Mouse (Mus musculus): ENCODE data around the gene Kcnh1. TPM values are rescaled to one million over a fixed set of nuclear protein-coding genes. Genes with fewer than 3 reads are reported as not detected.

Kcnh1 gene
- polyA plus RNA-seq, 1 experiment = 30.9 TPM

- no peak for TF ChIP-seq CTCF (IDR thresholded peaks at IDR 0.05; ENCODE audit: extremely low read depth, insufficient read depth, low read length)
- peak; percentile 46 for TF ChIP-seq POLR2A (IDR thresholded peaks at IDR 0.05; ENCODE audit: extremely low read depth, insufficient read depth, low read length)
- H3K27ac ChIP-seq (ENCODE audit: insufficient read depth, low read length) = no peak overlapping the region
- peaks cover 11% of the 10 kb centered on the region for H3K4me1 ChIP-seq (ENCODE audit: control insufficient read depth, insufficient read depth, low read length)
- peak overlapping the region; percentile 92 for H3K4me3 ChIP-seq (ENCODE audit: insufficient read depth, low read length)
These were observed 3.1 kb downstream of the Kcnh1 start for GRCm38 (mm10) chr1:192193656-192194055.

- TF ChIP-seq CTCF (IDR thresholded peaks at IDR 0.05; ENCODE audit: extremely low read depth, insufficient read depth, low read length) (no peak), POLR2A (IDR thresholded peaks at IDR 0.05; ENCODE audit: extremely low read depth, insufficient read depth, low read length) (no peak)
- Histone ChIP-seq H3K4me3 (ENCODE audit: insufficient read depth, low read length) (no peak overlapping the region), H3K27ac (ENCODE audit: insufficient read depth, low read length) (no peak overlapping the region), H3K4me1 (ENCODE audit: control insufficient read depth, insufficient read depth, low read length) (peaks cover 13% of the 10 kb centered on the region)
These were observed 6.9 kb downstream of the Kcnh1 start for GRCm38 (mm10) chr1:192197495-192197894.

DNA sequence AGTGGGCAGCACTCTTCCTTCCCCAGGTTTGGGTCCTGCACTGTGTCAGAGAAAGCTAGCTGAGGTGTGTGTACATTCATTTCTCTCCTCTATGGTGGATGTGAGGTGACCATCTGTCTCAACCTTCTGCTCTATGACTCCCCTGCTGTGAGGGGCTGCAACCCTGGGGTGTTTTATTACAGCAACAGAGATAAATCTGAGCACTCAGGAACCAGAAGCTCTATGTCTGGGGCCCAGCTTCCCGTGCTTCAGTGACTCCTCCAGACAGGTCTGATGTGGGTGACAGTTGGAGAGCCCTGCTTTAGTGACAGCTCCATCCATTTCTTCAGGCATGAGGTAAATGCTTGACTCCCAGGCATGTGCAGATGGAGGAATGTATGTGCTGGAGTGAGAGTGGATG lies 12.4 kb downstream of the Kcnh1 start:
- Histone ChIP-seq H3K27ac (ENCODE audit: insufficient read depth, low read length) (no peak overlapping the region), H3K4me1 (ENCODE audit: control insufficient read depth, insufficient read depth, low read length) (peaks cover 8% of the 10 kb centered on the region), H3K4me3 (ENCODE audit: insufficient read depth, low read length) (no peak overlapping the region)
- TF ChIP-seq CTCF (IDR thresholded peaks at IDR 0.05; ENCODE audit: extremely low read depth, insufficient read depth, low read length) (no peak), POLR2A (IDR thresholded peaks at IDR 0.05; ENCODE audit: extremely low read depth, insufficient read depth, low read length) (no peak)

DNA sequence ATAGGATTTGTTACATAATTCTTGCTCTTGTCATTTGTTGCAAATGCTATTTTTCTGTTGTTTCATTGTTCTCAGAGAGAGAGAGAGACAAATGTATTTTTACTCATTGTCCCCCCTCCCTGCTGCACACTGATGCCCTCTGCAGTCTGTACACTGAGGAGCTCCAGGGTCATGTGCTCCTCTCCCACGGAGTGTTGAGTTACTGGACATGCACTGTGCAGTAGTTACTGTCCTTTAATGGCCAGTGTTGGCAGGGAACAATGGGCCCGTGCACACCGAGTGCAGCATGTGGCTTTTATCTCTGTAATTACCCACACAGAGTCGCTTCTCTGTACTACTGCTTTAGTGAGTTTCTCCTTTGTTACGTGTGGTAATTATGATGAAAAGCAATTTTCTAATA lies 17.4 kb downstream of the Kcnh1 start:
- Histone ChIP-seq H3K4me1 (ENCODE audit: control insufficient read depth, insufficient read depth, low read length) (no peaks in the 10 kb centered on the region), H3K27ac (ENCODE audit: insufficient read depth, low read length) (no peak overlapping the region), H3K4me3 (ENCODE audit: insufficient read depth, low read length) (no peak overlapping the region)
- TF ChIP-seq CTCF (IDR thresholded peaks at IDR 0.05; ENCODE audit: extremely low read depth, insufficient read depth, low read length) (no peak), POLR2A (IDR thresholded peaks at IDR 0.05; ENCODE audit: extremely low read depth, insufficient read depth, low read length) (no peak)

- no peak overlapping the region for H3K27ac ChIP-seq (ENCODE audit: insufficient read depth, low read length)
- H3K4me3 ChIP-seq (ENCODE audit: insufficient read depth, low read length) = no peak overlapping the region
- no peaks in the 10 kb centered on the region for H3K4me1 ChIP-seq (ENCODE audit: control insufficient read depth, insufficient read depth, low read length)
- no peak for TF ChIP-seq CTCF (IDR thresholded peaks at IDR 0.05; ENCODE audit: extremely low read depth, insufficient read depth, low read length)
- TF ChIP-seq POLR2A (IDR thresholded peaks at IDR 0.05; ENCODE audit: extremely low read depth, insufficient read depth, low read length) = no peak
These were observed 21.9 kb downstream of the Kcnh1 start for GRCm38 (mm10) chr1:192212448-192212847.

DNA sequence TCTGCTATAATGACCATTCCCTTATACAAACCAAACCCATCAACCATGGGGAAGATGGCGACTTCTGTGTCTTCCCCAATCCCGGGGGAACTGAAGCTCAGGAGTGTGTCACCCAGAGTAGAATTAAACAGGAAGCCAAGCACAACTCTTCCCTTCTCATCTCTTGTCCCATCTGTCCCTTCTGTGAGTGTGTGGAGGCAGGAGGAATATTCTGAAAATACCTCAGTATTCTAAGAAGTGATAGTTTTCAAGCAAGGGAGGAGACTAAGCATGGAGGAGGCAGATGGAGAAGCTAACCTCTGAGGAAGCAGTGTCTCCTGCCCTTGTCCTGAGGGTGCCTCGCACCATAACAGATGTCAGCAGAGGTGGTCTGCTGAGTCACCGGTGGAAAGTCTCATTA lies 24.1 kb downstream of the Kcnh1 start:
- TF ChIP-seq POLR2A (IDR thresholded peaks at IDR 0.05; ENCODE audit: extremely low read depth, insufficient read depth, low read length) (no peak), CTCF (IDR thresholded peaks at IDR 0.05; ENCODE audit: extremely low read depth, insufficient read depth, low read length) (no peak)
- Histone ChIP-seq H3K4me1 (ENCODE audit: control insufficient read depth, insufficient read depth, low read length) (peaks cover 3% of the 10 kb centered on the region; the same call in 1 of the 2 replicates), H3K27ac (ENCODE audit: insufficient read depth, low read length) (no peak overlapping the region), H3K4me3 (ENCODE audit: insufficient read depth, low read length) (no peak overlapping the region)

DNA sequence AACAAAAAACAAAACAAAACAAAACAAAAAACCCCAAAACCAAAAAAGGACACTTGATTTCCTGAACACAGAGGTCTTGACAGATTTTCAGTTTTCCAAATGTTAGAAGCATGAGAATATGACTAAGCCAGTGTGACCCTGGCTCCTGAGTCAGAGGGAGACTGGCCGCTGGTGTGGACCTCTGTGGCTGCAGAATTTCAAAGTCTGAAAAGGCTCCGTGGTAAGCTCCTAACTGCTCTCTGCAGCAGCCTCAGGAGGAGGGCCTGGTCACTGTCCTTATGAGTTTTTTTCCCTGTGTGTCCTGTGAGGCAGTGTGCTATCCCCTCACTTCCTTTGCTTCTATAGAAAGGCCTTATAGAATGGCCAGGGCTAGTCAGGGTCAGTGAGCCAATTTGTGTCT lies 29.6 kb downstream of the Kcnh1 start:
- H3K4me3 ChIP-seq (ENCODE audit: insufficient read depth, low read length) = no peak overlapping the region
- no peak for TF ChIP-seq CTCF (IDR thresholded peaks at IDR 0.05; ENCODE audit: extremely low read depth, insufficient read depth, low read length)
- TF ChIP-seq POLR2A (IDR thresholded peaks at IDR 0.05; ENCODE audit: extremely low read depth, insufficient read depth, low read length) = no peak
- H3K27ac ChIP-seq (ENCODE audit: insufficient read depth, low read length) = no peak overlapping the region
- H3K4me1 ChIP-seq (ENCODE audit: control insufficient read depth, insufficient read depth, low read length) = peaks cover 3% of the 10 kb centered on the region; the same call in 1 of the 2 replicates

DNA sequence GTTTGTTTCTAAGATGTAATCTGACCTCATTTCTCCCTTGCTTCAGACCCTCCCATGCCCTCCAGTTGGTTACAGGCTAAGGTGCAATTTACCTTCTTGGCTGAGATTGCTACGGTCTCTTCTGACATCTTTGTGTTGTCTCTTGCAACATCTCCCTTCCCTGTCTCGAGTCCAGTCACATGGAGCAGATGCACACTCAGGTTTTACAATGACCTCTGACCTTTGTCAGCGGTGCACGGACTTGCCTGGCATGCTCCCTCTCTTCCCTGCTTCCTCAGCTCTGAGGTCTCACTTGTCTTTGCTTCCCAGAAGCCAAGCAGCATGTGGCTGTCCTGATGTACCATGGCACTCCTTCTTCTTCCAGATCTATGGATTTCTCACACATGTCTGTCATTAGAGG lies 33.6 kb downstream of the Kcnh1 start:
- Histone ChIP-seq H3K4me3 (ENCODE audit: insufficient read depth, low read length) (no peak overlapping the region), H3K27ac (ENCODE audit: insufficient read depth, low read length) (no peak overlapping the region), H3K4me1 (ENCODE audit: control insufficient read depth, insufficient read depth, low read length) (no peaks in the 10 kb centered on the region)
- TF ChIP-seq CTCF (IDR thresholded peaks at IDR 0.05; ENCODE audit: extremely low read depth, insufficient read depth, low read length) (no peak), POLR2A (IDR thresholded peaks at IDR 0.05; ENCODE audit: extremely low read depth, insufficient read depth, low read length) (no peak)

GRCm38 (mm10) chr1:192232696-192233095 lies 42.1 kb downstream of the Kcnh1 start:
- no peak overlapping the region for H3K4me3 ChIP-seq (ENCODE audit: insufficient read depth, low read length)
- TF ChIP-seq CTCF (IDR thresholded peaks at IDR 0.05; ENCODE audit: extremely low read depth, insufficient read depth, low read length) (no peak), POLR2A (IDR thresholded peaks at IDR 0.05; ENCODE audit: extremely low read depth, insufficient read depth, low read length) (no peak)
- H3K4me1 ChIP-seq (ENCODE audit: control insufficient read depth, insufficient read depth, low read length) = peaks cover 9% of the 10 kb centered on the region
- H3K27ac ChIP-seq (ENCODE audit: insufficient read depth, low read length) = no peak overlapping the region

DNA sequence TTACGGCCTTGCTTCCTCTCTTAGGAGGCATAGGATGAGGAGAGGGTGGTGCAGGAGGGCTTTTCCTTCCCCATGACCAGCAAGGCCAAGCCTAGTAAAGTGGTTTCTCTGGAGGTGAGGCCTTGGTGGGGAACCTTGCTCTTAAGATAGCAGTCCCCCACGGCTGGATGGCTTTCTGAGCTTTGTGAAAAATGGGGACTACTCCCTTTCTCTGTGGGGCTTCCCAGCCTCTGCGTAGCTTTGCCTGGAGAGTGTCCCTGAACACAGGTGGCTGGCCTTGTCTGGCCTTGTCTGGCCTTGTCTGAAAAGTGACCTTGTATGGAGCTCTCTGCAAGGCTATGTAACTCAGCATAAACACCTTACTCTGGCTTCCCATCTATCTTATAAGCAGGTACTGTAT lies 56.3 kb downstream of the Kcnh1 start:
- H3K4me3 ChIP-seq (ENCODE audit: insufficient read depth, low read length) = no peak overlapping the region
- H3K27ac ChIP-seq (ENCODE audit: insufficient read depth, low read length) = no peak overlapping the region
- no peaks in the 10 kb centered on the region for H3K4me1 ChIP-seq (ENCODE audit: control insufficient read depth, insufficient read depth, low read length)
- TF ChIP-seq CTCF (IDR thresholded peaks at IDR 0.05; ENCODE audit: extremely low read depth, insufficient read depth, low read length) = no peak
- no peak for TF ChIP-seq POLR2A (IDR thresholded peaks at IDR 0.05; ENCODE audit: extremely low read depth, insufficient read depth, low read length)
